Mouse (Mus musculus) liver, embryonic 14.5 days (tissue): ENCODE measurements around the gene Cacna2d2. TPM values are rescaled to one million over a fixed set of nuclear protein-coding genes. Genes with fewer than 3 reads are reported as not detected.

Experiments
- ATAC-seq: fragments of 200-750 bp; cut with Nextera tagmentation; 2 replicates; pipeline ENCODE4 v1.8.0; 2017; ENCODE audit warnings: moderate number of reproducible peaks, mild to moderate bottlenecking, moderate library complexity; ENCODE audit not compliant: insufficient read depth
- DNase-seq, 3 experiments: peaks; one replicate each; pipeline ENCODE4 v3.0.0-alpha.2; 2012 to 2013; ENCODE audit warnings: low read depth in 3 of 3, low spot score in 3 of 3
- H3K27ac ChIP-seq: fragments of 300-500 bp; sonication (generic); 2 replicates; pipeline ENCODE4 v1.5.1; 2014; ENCODE audit warnings: moderate library complexity, mild to moderate bottlenecking, control low read depth, inconsistent platforms
- H3K27me3 ChIP-seq: fragments of 300-500 bp; sonication (generic); 2 replicates; pipeline ENCODE4 v1.6.1; 2014; ENCODE audit warnings: mild to moderate bottlenecking, low read length, moderate library complexity; ENCODE audit not compliant: control insufficient read depth, insufficient read depth
- H3K36me3 ChIP-seq: fragments of 300-500 bp; sonication (generic); replicated peaks from 2 replicates; pipeline ENCODE4 v1.6.1; 2014; ENCODE audit warnings: low read depth; ENCODE audit not compliant: control insufficient read depth, insufficient read depth
- H3K4me1 ChIP-seq, 2 experiments: fragments of 200-500 bp in 1 of 2; fragments of 300-500 bp in 1 of 2; sonication (generic) in 1 of 2; replicated peaks; 2 replicates each; pipeline ENCODE4 v1.6.1; 2012 to 2014; ENCODE audit warnings: antibody characterized with exemption in 1 of 2, inconsistent platforms in 1 of 2, low read length in 1 of 2; ENCODE audit not compliant: control insufficient read depth in 2 of 2, insufficient read depth in 2 of 2
- H3K4me2 ChIP-seq: fragments of 300-500 bp; sonication (generic); 2 replicates; pipeline ENCODE4 v1.6.1; 2014; ENCODE audit warnings: low read depth, mild to moderate bottlenecking, control low read depth, moderate library complexity
- H3K4me3 ChIP-seq, 2 experiments: fragments of 200-500 bp in 1 of 2; fragments of 300-500 bp in 1 of 2; sonication (generic) in 1 of 2; 2 replicates each; pipeline ENCODE4 v1.5.1; 2012 to 2014; ENCODE audit warnings: low read depth in 2 of 2, low read length in 2 of 2, mild to moderate bottlenecking in 2 of 2, control low read depth in 1 of 2, inconsistent platforms in 1 of 2, moderate library complexity in 1 of 2; ENCODE audit not compliant: insufficient read depth in 1 of 2
- H3K9ac ChIP-seq: fragments of 300-500 bp; sonication (generic); replicated peaks from 2 replicates; pipeline ENCODE4 v1.6.1; 2014; ENCODE audit warnings: mild to moderate bottlenecking, control low read depth, moderate library complexity
- H3K9me3 ChIP-seq: fragments of 300-500 bp; sonication (generic); 2 replicates; pipeline ENCODE4 v1.6.1; 2016; ENCODE audit warnings: low read length, mixed read lengths; ENCODE audit not compliant: control insufficient read depth
- CTCF ChIP-seq: IDR thresholded peaks from 2 replicates; pipeline ENCODE4 v1.5.1; 2016; ENCODE audit warnings: antibody characterized with exemption, low read depth, control low read depth
- EP300 ChIP-seq: IDR thresholded peaks from 2 replicates; pipeline ENCODE4 v1.6.1; 2016; ENCODE audit warnings: antibody characterized with exemption, low read depth
- WGBS: fragments of 180-500 bp; shearing (Covaris S2); extraction: QIAGEN DNeasy Blood & Tissue Kit; methylation state at CpG from one replicate; pipeline ENCODE4 v1.1.7; 2014; ENCODE audit not compliant: insufficient replicate concordance; 5-methylcytosine and 5-hydroxymethylcytosine counted together
- polyA plus RNA-seq, 2 experiments: library from polyadenylated mRNA; depleted of rRNA in 1 of 2; stranded (reverse) in 1 of 2; unstranded in 1 of 2; fragments of >200 nt; fragmentation: Nextera tagmentation in 1 of 2; extraction: Ambion mirVana in 1 of 2; gene quantifications; 2 replicates each; pipeline versions ENCODE4 v1.2.1 to v1.2.3; 2012 to 2014

Gene Cacna2d2
- polyA plus RNA-seq, 2 experiments: 0.06 TPM; not detected in 1

GRCm38 (mm10) chr9:107552690-107553393, 153.4 kb downstream of the Cacna2d2 start:
- peaks cover 12% of the 10 kb centered on the region for H3K36me3 ChIP-seq
- H3K4me3 ChIP-seq: no peak overlapping the region
- TF ChIP-seq CTCF (no peak), EP300 (no peak)
- H3K4me1 ChIP-seq: peaks cover 35 to 42% of the 10 kb centered on the region in 2 experiments
- WGBS: 49% methylated on average over 5 of the region's 5 CpGs
- no peak overlapping the region for H3K9ac ChIP-seq
- no peak overlapping the region for H3K27ac ChIP-seq
- no peak for ATAC-seq
- H3K4me2 ChIP-seq: peak overlapping the region; percentile 90
- DNase-seq: no peak
- no peaks in the 10 kb centered on the region for H3K9me3 ChIP-seq
- peaks cover 3% of the 10 kb centered on the region; the same call in 1 of the 2 replicates for H3K27me3 ChIP-seq

GRCm38 (mm10) chr9:107553541-107554318, 154.3 kb downstream of the Cacna2d2 start:
- peaks cover 21% of the 10 kb centered on the region for H3K36me3 ChIP-seq
- no peaks in the 10 kb centered on the region for H3K9me3 ChIP-seq
- DNase-seq: no peak
- H3K4me1 ChIP-seq: peaks cover 35 to 42% of the 10 kb centered on the region in 2 experiments
- TF ChIP-seq CTCF (no peak), EP300 (no peak)
- ATAC-seq: peak; percentile 49
- peak overlapping the region; percentile 57 to 83 for H3K4me3 ChIP-seq
- 5% methylated on average over 37 of the region's 37 CpGs for WGBS
- peaks cover 3% of the 10 kb centered on the region; the same call in 1 of the 2 replicates for H3K27me3 ChIP-seq
- H3K4me2 ChIP-seq: peak overlapping the region; percentile 90
- peak overlapping the region; percentile 75 for H3K9ac ChIP-seq
- H3K27ac ChIP-seq: peak overlapping the region; percentile 27

GRCm38 (mm10) chr9:107554319-107554825, 155.0 kb downstream of the Cacna2d2 start:
- Histone ChIP-seq H3K4me2 (peak overlapping the region; percentile 90), H3K36me3 (peaks cover 27% of the 10 kb centered on the region), H3K4me1 (peaks cover 35 to 42% of the 10 kb centered on the region in 2 experiments), H3K9ac (peak overlapping the region; percentile 87), H3K27ac (peak overlapping the region; percentile 79), H3K4me3 (peak overlapping the region; percentile 74 to 83), H3K9me3 (no peaks in the 10 kb centered on the region), H3K27me3 (peaks cover 3% of the 10 kb centered on the region; the same call in 1 of the 2 replicates)
- ATAC-seq: peak; percentile 89
- WGBS: under 1% methylated on average over 53 of the region's 53 CpGs
- peak; percentile 93 to 96 (median 95) for DNase-seq
- TF ChIP-seq CTCF (no peak; the same call in 1 of the 2 replicates), EP300 (no peak)

- Histone ChIP-seq H3K4me2 (peak overlapping the region; percentile 90), H3K9me3 (no peaks in the 10 kb centered on the region), H3K27me3 (peaks cover 3% of the 10 kb centered on the region; the same call in 1 of the 2 replicates), H3K4me3 (peak overlapping the region; percentile 74 to 83), H3K9ac (peak overlapping the region; percentile 87), H3K4me1 (peaks cover 35 to 42% of the 10 kb centered on the region in 2 experiments), H3K36me3 (peaks cover 34% of the 10 kb centered on the region), H3K27ac (peak overlapping the region; percentile 79)
- DNase-seq (no peak), ATAC-seq (peak; percentile 10)
- 0% methylated on average over 23 of the region's 23 CpGs for WGBS
- TF ChIP-seq EP300: no peak
- no peak for TF ChIP-seq CTCF
Measured at GRCm38 (mm10) chr9:107555031-107555457, 155.6 kb downstream of the Cacna2d2 start.
